Mouse (Mus musculus) layer of hippocampus, adult 18-20 months (tissue): ENCODE results near the gene Pmp22. TPM values are rescaled to one million over a fixed set of nuclear protein-coding genes. Genes with fewer than 3 reads are reported as not detected.

ENCODE experiments used
- DNase-seq, 2 experiments: peaks; one replicate each; pipeline ENCODE4 v3.0.0; 2022; ENCODE audit warnings: low spot score in 2 of 2
- total RNA-seq, 2 experiments: library from RNA; stranded (reverse); gene quantifications; 2 replicates each; pipeline ENCODE4 v1.2.3; 2021

Pmp22 gene
- total RNA-seq, 2 experiments from 2014 or later: 29.1 to 30.5 TPM

DNA sequence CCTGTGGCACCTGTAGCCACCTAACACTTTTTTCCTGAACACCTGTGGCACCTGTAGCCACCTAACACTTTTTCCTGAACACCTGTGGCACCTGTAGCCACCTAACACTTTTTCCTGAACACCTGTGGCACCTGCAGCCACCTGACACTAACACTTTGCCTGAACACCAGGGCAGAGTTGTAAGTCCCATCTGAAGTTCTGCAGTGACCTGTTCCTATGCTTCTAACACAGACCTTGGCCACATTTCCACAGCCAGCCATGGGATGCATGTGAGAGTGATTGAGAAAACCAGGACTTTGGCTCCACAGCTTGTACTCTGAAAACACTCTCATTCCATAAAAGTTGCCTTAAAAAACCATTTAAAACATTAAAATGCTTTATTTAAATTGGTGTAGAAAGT, 32.1 kb downstream of the Pmp22 start:
- DNase-seq: no peak

DNA sequence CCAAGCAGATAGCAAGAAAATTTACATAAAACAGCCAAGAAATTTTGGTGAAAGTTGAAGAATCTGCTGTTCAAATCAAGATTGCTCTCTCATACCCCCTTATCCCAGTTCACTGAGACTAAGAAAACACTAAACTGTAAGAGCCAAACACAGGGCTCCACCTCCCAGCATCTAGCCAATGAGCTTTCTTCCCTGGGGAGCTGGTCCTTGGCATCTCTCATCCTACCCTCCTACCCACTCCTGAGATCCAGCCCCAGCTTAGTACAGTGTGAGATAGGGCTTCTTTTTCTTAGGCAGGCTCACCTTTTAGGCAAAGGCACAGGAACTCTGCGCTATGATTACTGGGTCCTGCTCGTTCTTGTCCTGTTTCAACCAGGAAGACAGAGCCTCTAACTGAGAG, 34.0 kb downstream of the Pmp22 start:
- no peak for DNase-seq

DNA sequence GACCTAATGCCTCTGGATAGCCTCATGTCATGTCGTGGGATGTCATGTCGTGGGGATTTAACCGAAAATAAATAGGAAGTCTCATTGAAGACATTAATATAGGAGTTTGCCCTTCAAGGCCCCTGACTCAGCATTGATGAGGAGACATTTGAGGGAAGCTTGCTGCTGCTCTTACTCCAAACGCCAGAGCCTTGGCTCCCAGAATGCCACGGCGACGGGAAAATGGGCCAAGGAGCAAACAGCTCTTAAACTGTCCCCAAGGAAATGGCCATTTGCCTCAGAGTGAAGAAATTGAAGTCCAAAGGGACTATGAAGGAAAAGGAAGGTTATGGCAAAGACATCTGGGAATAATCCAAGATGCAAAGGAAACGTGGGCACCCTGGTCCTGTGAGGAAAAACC, 34.8 kb downstream of the Pmp22 start:
- no peak for DNase-seq

GRCm38 (mm10) chr11:63163986-63164682, 35.4 kb downstream of the Pmp22 start:
- DNase-seq: no peak

DNA sequence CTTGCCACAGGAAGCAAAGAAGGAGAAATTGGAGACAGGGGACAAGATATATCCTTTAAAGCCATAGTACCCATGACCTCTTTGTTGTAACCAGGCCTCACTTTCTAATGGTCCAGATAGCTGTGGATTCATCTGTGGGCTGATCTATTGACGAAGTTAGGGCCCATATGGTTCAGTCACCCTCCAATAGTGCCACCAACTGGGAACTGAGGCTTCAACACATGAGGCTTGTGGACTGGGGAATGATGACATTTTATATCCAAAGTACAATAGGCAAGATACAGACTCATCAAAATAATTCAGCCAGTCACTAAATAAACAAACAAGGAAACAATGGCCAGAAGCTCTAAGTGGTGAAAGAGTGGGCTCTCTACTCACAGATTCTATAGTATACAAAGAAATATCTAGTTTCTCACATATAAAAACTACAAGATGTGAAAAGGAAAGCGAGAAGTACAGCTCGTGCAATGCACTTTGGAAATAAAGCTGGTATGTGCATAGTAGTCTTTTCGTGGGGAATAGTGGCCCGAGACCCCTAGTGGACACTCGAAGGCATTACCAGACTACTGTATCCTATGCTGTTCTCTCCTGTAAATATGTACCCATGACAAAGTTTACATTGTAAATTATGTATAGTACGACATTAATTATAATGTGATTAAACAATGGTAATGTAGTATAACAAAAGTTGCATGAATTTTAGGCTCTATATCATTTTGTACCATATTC, 36.1 kb downstream of the Pmp22 start:
- peak in 1 of 2 experiments; percentile 20 for DNase-seq

DNA sequence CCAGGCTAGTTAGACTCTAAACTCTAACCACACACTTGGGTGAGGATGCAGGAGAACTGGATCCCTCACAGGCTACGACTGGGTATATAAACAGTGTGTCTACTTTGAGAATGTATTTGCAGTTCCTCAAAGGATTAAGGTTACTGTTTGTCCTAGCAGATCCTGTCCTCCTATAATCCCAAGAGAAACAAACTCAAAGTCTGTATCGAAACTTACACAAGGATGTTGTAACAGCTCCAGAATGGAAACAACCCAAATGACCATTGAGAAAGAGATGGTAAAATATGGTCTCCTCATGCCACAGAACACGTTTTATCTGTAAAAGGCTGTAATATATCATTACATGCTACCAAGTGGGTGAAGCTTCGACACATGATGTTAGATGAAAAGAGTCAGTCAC, 39.0 kb downstream of the Pmp22 start:
- no peak for DNase-seq

GRCm38 (mm10) chr11:63168551-63169258, 39.9 kb downstream of the Pmp22 start:
- no peak for DNase-seq

DNA sequence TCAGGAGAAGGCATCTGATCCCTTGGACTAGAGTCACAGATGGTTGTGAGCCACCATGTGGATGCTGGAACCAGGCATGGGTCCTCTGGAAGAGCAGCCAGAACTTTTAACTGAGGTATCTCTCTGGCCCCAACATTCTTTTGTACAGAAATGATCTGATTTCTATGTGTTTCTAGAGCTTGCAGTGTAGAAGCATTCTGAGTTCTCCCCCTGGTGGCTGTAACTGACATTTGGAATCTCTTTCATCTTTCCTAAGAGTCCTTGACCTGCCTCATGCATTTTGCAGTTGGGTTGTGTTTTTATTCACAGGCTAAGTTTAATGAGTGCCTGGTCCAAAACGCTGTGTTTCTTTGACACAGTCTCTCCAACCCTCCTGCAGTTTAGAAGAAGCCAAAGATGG, 43.2 kb downstream of the Pmp22 start:
- DNase-seq: peak in 1 of 2 experiments; percentile 72

DNA sequence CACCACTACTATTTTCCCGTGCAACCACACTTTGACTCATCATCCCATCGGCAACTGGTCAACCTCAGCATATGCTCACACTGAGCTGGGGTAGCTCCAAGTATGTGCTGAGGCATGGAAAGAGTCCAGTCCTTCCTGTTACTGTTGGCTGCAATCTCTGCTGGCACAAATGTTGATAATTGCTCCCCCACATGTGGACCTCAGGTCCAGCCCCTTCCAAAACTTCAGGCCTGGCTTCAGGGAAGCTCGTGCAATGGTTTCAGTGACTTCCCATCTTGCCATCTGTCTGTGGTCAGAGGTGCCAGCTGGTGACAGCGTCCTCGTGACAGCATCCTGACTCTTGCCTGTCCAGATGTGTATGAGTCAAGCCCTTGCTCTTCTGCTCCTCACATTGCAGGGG, 44.8 kb downstream of the Pmp22 start:
- no peak for DNase-seq

- DNase-seq: peak in 1 of 2 experiments; percentile 10
Measured at GRCm38 (mm10) chr11:63175302-63175701, 46.5 kb downstream of the Pmp22 start.

- DNase-seq: peak in 1 of 2 experiments; percentile 14
Measured at GRCm38 (mm10) chr11:63176416-63176815, 47.6 kb downstream of the Pmp22 start.

DNA sequence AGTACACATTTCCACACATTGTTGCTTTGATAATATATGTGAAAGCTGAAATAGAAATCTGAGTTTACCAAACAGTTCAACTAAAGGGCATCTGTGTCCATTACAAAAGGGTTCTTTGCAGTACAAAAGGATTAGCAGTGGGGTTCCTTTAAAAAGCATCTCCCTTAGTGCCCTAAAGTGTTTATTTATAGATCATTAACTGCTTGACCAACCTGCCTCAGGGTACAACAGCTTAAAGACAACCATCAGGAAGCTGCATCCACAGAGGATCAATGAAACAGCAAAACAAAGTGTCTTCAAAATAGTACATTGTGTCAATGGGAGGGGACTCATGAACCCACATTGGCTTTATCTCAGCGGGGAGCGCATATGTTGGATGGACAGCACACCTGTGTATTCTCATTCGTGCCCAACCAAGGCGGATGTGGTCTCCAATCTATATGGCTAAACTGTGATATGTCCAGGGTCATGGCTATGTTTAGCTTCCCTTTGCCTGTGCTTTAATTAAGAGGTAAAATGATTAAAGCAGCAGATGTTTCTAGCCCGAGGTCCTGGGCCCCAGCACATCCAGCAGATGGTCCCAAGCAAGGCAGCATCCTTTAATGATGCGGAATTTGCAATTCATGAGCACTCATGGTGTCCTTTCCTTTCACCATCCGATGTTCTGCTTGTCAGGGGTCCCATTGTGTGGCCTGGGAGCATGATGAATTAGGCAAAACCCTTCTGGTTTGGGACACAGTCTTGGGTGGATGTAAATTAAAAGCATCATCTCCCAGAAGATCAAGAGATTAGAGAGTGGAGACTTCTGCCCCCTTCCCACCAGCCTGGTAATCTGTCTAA, 51.7 kb downstream of the Pmp22 start:
- DNase-seq: no peak

GRCm38 (mm10) chr11:63188803-63189202, 60.0 kb downstream of the Pmp22 start:
- DNase-seq: no peak

DNA sequence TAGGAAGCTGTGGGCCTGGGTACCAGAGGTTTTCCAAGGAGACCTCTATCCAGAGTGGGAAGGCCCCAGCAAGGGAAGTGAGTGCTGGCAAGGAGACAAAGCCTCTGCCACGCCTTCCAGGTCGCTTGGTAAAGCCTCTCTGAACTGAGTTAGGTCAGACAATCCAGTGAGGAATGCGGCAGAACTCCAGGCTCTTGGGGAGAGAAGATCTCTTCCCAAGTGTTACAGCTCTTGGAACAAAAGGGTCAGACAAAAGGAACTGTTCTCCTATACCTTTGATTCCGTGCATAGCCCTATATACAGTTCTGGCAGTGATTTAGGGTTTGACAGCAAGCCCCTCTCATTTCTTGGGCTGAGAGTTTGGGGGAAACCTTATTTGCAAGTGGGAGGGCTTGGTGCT, 69.3 kb downstream of the Pmp22 start:
- DNase-seq: no peak

DNA sequence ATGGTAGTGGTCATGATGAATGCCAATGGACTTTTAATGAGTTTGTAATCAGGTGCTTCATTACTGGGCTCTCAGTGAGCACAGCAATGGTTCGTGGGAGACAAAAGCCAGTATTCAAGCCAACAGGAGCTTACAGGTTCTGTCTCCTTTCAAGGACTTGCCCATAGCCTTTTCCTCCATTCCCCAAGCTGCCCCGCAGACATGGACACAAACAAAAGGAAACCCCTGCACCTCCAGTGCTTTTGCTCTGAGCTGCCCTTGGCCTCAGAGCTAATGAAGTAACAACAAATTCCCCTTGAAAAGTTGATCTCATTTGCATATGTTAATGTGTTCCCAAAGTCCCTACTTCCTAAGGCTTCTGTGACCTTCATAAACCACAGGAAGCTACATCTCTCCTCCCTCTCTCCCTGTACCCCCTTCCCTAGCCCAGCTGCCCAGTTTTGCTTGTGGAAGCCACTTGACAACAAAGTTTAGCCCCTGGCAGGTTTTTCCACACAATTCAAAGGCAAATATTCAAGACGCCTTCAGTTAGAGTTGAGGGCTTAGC, 73.3 kb downstream of the Pmp22 start:
- DNase-seq: no peak

Other genes starting within 250 kb of the Pmp22 start
- gene Tvp23b, start 249.5 kb upstream of the Pmp22 start, total RNA-seq: 10 to 100 TPM; 35.9 to 37.4 TPM
- gene Cdrt4, start 177.8 kb upstream of the Pmp22 start, total RNA-seq: not detected
- gene Tekt3, start 67.3 kb upstream of the Pmp22 start, total RNA-seq: not detected